Mouse (Mus musculus) hindbrain, postnatal 0 days (tissue): ENCODE results near the gene Rbm47. TPM values are rescaled to one million over a fixed set of nuclear protein-coding genes. Genes with fewer than 3 reads are reported as not detected.

ENCODE experiments used
- ATAC-seq: fragments of 200-750 bp; cut with Nextera tagmentation; 2 replicates; pipeline ENCODE4 v1.8.0; 2017; ENCODE audit warnings: mild to moderate bottlenecking, moderate TSS enrichment, moderate library complexity
- DNase-seq: peaks from one replicate; pipeline ENCODE4 v3.0.0-alpha.2; 2015; ENCODE audit warnings: low spot score
- H3K27ac ChIP-seq: fragments of 300-500 bp; sonication (generic); 2 replicates; pipeline ENCODE4 v1.5.1; 2014; ENCODE audit warnings: mild to moderate bottlenecking
- H3K27me3 ChIP-seq: fragments of 300-500 bp; sonication (generic); 2 replicates; pipeline ENCODE4 v1.6.1; 2014; ENCODE audit warnings: low read length, mixed read lengths; ENCODE audit not compliant: insufficient read depth
- H3K36me3 ChIP-seq: fragments of 300-500 bp; sonication (generic); 2 replicates; pipeline ENCODE4 v1.6.1; 2014; ENCODE audit warnings: low read length, mixed read lengths; ENCODE audit not compliant: insufficient read depth
- H3K4me1 ChIP-seq: fragments of 300-500 bp; sonication (generic); 2 replicates; pipeline ENCODE4 v1.6.1; 2014; ENCODE audit warnings: antibody characterized with exemption, low read length, mixed read lengths; ENCODE audit not compliant: insufficient read depth
- H3K4me2 ChIP-seq: fragments of 300-500 bp; sonication (generic); 2 replicates; pipeline ENCODE4 v1.6.1; 2014; ENCODE audit warnings: low read depth, mild to moderate bottlenecking, low read length, moderate library complexity, mixed read lengths
- H3K4me3 ChIP-seq: fragments of 300-500 bp; sonication (generic); 2 replicates; pipeline ENCODE4 v1.5.1; 2014; ENCODE audit warnings: low read length
- H3K9ac ChIP-seq: fragments of 300-500 bp; sonication (generic); replicated peaks from 2 replicates; pipeline ENCODE4 v1.6.1; 2014; ENCODE audit warnings: mild to moderate bottlenecking, low read length, moderate library complexity, mixed read lengths
- H3K9me3 ChIP-seq: fragments of 300-500 bp; sonication (generic); 2 replicates; pipeline ENCODE4 v1.6.1; 2016; ENCODE audit warnings: low read length, mixed read lengths
- CTCF ChIP-seq: IDR thresholded peaks from 2 replicates; pipeline ENCODE4 v1.5.1; 2016; ENCODE audit warnings: antibody characterized with exemption, control low read depth, low read depth
- WGBS: fragments of 180-500 bp; shearing (Covaris S2); extraction: QIAGEN DNeasy Blood & Tissue Kit; methylation state at CpG from one replicate; pipeline ENCODE4 v1.1.7; 2014; 5-methylcytosine and 5-hydroxymethylcytosine counted together
- polyA plus RNA-seq: library from polyadenylated mRNA; unstranded; fragments of >200 nt; fragmentation: Nextera tagmentation; extraction: Ambion mirVana; gene quantifications from 2 replicates; pipeline ENCODE4 v1.2.1, GENCODE M21; 2015
- total RNA-seq: library from RNA; depleted of rRNA; stranded (reverse); fragments of >200 nt; gene quantifications from 2 replicates; pipeline ENCODE4 v1.2.3, GENCODE M21; 2014

The Rbm47 gene
- total and polyA plus RNA-seq, 2 experiments from 2014 or later: 2.5 to 5.0 TPM

DNA sequence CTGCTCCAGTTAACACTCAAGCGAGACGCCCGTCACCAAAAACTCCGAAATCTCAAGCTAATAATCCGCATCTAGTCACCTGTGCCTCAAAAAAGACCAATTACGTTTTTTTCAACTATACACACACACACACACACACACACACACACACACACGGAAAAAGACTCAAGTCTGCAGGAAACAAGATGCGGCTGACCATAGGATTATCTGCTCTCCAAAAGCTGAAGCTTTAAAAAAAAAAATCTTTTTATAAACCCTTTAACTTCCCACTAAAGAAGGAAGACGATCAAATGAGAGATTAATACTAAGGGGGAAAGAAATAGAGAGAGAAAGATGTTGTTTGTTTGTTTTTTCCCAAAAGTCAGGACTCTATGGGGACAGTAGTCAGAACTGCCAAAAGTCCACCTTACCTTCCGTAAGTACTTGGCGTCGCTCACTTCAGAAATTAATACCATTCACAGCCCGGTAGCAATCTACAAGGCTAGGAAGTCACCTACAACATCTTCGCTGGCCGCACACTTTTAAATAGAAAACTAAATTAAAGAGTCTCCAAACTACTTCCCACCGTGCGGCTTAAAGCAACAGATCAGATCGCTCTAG, 22.7 kb downstream of the Rbm47 start:
- Histone ChIP-seq H3K4me3 (peak overlapping the region; percentile 44), H3K9me3 (no peaks in the 10 kb centered on the region), H3K36me3 (no peaks in the 10 kb centered on the region), H3K9ac (peak overlapping the region; percentile 47; the same call in 1 of the 2 replicates), H3K27me3 (peaks cover 13% of the 10 kb centered on the region), H3K4me1 (no peaks in the 10 kb centered on the region), H3K4me2 (peak overlapping the region; percentile 92), H3K27ac (0 out of 2 replicates have a peak overlapping the region, but pooled peaks have one; percentile 45)
- 1% methylated on average over 18 of the region's 18 CpGs for WGBS
- no peak for TF ChIP-seq CTCF
- ATAC-seq: no peak
- no peak for DNase-seq

DNA sequence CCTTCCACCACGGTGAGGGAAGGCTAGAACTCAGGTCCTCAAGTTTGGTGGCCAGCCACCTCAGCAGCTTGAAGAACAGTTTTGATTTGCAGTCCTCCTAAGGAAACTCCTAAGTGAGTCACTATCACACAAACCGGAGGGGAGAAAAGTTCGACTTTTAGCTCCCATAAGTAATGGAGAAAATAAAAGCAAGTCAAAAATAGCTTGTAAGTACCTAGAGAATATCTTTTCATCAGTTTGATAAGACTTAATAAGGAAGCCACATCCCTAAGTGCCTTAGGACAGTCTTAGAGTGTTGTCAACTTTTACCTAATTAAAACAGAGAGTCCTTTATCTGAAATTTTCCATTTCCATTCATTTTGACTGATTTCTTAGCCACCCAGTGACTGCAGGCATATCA, 23.3 kb downstream of the Rbm47 start:
- Histone ChIP-seq H3K9me3 (no peaks in the 10 kb centered on the region), H3K9ac (no peak overlapping the region), H3K36me3 (no peaks in the 10 kb centered on the region), H3K4me2 (peak overlapping the region; percentile 92; the same call in 1 of the 2 replicates), H3K4me3 (no peak overlapping the region), H3K4me1 (no peaks in the 10 kb centered on the region), H3K27me3 (peaks cover 13% of the 10 kb centered on the region), H3K27ac (no peak overlapping the region)
- no peak for TF ChIP-seq CTCF
- no peak for DNase-seq
- no peak for ATAC-seq
- 42% methylated on average over 3 of the region's 3 CpGs for WGBS

DNA sequence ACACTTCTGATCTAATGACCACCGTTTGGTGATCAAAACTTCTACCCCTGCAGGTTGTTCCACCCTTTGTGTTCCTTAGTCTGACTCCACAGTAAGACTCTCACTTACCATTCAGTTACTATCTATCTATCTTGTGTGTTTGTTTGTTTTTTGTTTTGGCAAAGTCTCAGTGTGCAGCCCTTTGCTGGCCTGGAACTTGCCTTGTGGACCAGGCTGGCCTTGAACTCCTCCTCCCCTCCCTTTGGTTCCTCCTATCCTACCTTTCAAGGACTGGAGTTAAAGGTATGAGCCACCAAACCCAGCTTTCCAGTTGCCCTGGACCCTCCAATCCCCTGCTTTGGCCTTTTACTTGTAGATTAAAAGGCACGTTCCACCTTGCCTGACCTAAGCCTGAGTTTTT, 23.8 kb downstream of the Rbm47 start:
- no peak overlapping the region for H3K27ac ChIP-seq
- no peaks in the 10 kb centered on the region for H3K4me1 ChIP-seq
- no peak overlapping the region for H3K9ac ChIP-seq
- no peaks in the 10 kb centered on the region for H3K9me3 ChIP-seq
- H3K4me2 ChIP-seq: no peak overlapping the region
- 67% methylated on average over 2 of the region's 2 CpGs for WGBS
- H3K36me3 ChIP-seq: no peaks in the 10 kb centered on the region
- ATAC-seq: no peak
- TF ChIP-seq CTCF: no peak
- DNase-seq: no peak
- H3K27me3 ChIP-seq: peaks cover 13% of the 10 kb centered on the region
- no peak overlapping the region for H3K4me3 ChIP-seq

DNA sequence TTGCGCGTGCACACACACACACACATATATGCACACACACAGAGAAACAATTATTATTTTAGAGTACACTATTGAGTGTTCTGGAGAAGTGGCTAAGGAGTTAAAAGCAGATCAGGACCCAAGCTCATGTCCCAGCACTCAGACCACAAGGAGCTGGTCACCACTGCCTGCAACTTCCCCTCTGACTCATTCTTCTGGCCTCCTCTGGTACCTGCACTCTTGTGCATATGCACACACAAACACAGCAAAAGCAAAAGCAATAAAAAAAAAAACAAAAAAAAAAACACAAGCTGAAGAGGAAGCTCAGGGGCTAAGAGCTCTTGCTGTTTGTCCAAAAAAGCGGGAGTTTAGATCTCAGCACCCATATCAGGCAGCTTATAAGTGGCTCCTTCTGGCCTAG, 25.6 kb downstream of the Rbm47 start:
- no peak for TF ChIP-seq CTCF
- Histone ChIP-seq H3K9me3 (no peaks in the 10 kb centered on the region), H3K27ac (no peak overlapping the region), H3K4me1 (no peaks in the 10 kb centered on the region), H3K4me3 (no peak overlapping the region), H3K36me3 (no peaks in the 10 kb centered on the region), H3K9ac (no peak overlapping the region), H3K27me3 (peaks cover 10% of the 10 kb centered on the region; the same call in 1 of the 2 replicates), H3K4me2 (no peak overlapping the region)
- DNase-seq (no peak), ATAC-seq (no peak)
- WGBS: 94% methylated on average over 3 of the region's 3 CpGs

DNA sequence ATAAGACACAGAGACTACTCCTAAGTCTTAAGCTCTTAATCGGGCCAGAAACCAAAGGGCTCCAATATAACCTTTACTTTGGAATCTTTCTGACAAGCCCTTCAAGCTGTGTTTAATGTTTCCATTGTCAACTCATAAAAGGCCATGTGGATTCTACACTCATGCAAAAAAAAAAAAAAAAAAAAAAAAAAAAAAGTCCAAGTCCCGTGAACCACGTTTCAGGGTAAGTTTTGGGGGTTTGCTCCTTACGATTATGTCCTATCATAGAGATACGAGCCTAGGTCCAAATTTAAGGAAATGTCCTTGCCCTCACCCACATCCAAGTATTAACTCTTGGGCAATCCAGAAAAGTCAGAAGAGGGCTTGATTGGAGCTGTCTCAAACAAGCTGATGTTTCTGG, 27.3 kb downstream of the Rbm47 start:
- ATAC-seq (no peak), DNase-seq (no peak)
- no peaks in the 10 kb centered on the region for H3K9me3 ChIP-seq
- H3K4me2 ChIP-seq: no peak overlapping the region
- H3K9ac ChIP-seq: no peak overlapping the region
- no peak overlapping the region for H3K4me3 ChIP-seq
- WGBS: 85% methylated on average over 5 of the region's 5 CpGs
- H3K27ac ChIP-seq: no peak overlapping the region
- peaks cover 10% of the 10 kb centered on the region; the same call in 1 of the 2 replicates for H3K27me3 ChIP-seq
- TF ChIP-seq CTCF: no peak
- no peaks in the 10 kb centered on the region for H3K36me3 ChIP-seq
- H3K4me1 ChIP-seq: no peaks in the 10 kb centered on the region

DNA sequence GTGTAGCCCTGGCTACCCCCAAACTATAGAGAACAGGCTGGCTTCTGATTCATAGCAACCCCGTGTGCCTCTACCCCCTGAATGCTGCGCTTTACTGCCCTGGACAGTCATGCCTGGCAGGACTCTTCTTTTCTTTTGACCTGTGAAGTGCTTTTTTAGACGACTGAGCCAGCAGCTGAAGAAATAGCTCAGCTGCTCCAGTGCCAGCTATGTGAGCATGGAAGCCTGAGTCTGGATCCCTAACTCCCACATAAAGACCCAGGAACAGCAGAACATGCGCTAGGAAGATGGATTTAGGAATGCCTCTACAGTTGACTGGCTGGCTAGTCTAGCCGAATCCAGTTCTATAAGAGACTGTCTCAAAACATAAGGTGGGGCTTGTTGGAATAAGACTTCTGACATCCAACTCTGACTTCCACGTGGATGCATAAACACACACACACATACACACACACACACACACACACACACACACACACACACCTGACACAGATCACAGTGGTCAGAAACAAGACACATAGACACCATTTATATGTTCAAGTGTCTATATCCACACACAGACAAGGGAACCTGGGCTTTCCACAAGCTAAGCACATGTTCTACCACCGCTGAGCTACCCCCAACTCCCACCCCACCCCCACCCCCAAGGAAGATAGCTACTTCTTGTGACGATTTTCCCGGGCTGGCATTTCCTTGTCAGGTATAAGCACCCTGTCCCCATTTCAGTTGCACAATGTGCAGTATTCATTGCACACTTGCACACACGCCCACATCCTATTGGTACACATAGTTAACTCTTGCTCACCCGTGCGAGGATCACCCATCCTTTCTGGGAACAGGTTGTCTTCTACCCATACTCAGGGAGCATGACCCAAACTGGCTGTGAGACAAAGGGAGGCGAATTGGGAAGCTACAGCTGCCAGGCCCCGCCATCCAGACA, 29.6 kb downstream of the Rbm47 start:
- Histone ChIP-seq H3K9ac (no peak overlapping the region), H3K27me3 (no peaks in the 10 kb centered on the region), H3K27ac (no peak overlapping the region), H3K4me3 (no peak overlapping the region), H3K4me1 (no peaks in the 10 kb centered on the region), H3K4me2 (no peak overlapping the region), H3K9me3 (no peaks in the 10 kb centered on the region), H3K36me3 (no peaks in the 10 kb centered on the region)
- no peak for TF ChIP-seq CTCF
- DNase-seq (no peak), ATAC-seq (no peak)
- WGBS: 81% methylated on average over 14 of the region's 14 CpGs
